Mouse (Mus musculus) brain, embryonic 14.5 days (tissue): ENCODE measurements around the gene Xkr7. TPM values are rescaled to one million over a fixed set of nuclear protein-coding genes. Genes with fewer than 3 reads are reported as not detected.

Experiments used
- DNase-seq: peaks from one replicate; pipeline ENCODE4 v3.0.0-alpha.2; 2011; ENCODE audit warnings: low read depth
- CTCF ChIP-seq: fragments of 200-500 bp; IDR thresholded peaks from 2 replicates; pipeline ENCODE4 v1.5.1; 2012; ENCODE audit warnings: inconsistent platforms, mild to moderate bottlenecking, moderate library complexity, borderline replicate concordance; ENCODE audit not compliant: insufficient read depth, insufficient read length; ENCODE audit errors: extremely low read depth
- POLR2A ChIP-seq: fragments of 200-500 bp; IDR thresholded peaks from 2 replicates; pipeline ENCODE4 v1.6.1; 2012; ENCODE audit warnings: mild to moderate bottlenecking, inconsistent platforms, borderline replicate concordance; ENCODE audit not compliant: poor library complexity, insufficient read depth, insufficient read length, severe bottlenecking; ENCODE audit errors: extremely low read depth
- polyA plus RNA-seq: library from polyadenylated mRNA; depleted of rRNA; stranded (reverse); fragments of >200 nt; gene quantifications from 2 replicates; pipeline ENCODE4 v1.2.3, GENCODE M21; 2012

Xkr7 gene
- polyA plus RNA-seq, 1 experiment, result 18.3 TPM

DNA sequence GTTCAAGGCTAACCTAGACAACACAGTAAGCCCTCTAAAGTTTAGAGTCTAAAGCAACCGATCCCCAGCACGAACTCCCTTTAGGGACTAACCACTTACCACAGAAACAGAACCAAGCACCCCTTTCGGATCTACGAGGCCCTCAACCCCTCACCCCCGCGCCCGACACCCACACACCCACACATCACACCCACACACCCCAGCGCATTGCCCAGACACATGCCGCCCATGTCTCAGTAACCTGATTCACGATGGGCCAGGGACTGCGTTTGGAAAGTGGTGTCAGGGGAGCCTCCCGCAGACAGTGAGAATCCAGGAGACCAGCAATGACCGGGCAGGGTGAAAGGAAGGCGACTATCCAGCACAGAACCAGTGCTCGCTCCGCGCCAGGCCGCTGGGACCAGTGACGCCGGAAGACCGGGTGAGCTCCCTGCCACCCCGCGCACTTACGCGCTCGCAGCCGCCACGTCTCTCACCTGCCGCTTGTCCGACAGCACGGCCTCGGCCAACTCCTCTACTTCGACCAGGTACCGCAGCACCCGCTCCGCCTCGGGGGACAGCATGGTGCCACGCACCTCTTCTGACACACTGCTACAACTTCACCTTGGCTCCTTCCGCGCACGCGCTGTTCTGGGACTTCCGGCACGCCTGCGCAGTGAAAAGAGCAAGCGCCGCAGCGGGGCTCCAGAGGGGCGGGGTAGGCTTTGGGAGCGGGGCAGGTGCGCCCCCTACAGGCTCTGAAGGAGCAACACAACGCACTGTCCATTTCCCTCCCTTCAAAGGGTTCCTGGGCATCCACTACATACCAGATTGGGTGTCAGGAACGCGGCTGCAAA lies 16.7 kb upstream of the Xkr7 start, which contains the start of gene Pdrg1:
Gene Pdrg1, minus strand, starts transcription at position 670 of the 836 bp plus-strand sequence.
- peak; percentile 98 for DNase-seq
- peak; percentile 92 for TF ChIP-seq CTCF
- peak; percentile 55; the same call in 1 of the 2 replicates for TF ChIP-seq POLR2A

GRCm38 (mm10) chr2:153015804-153016203 lies 15.8 kb upstream of the Xkr7 start:
- no peak for TF ChIP-seq POLR2A
- TF ChIP-seq CTCF, result no peak
- DNase-seq, result peak; percentile 71

DNA sequence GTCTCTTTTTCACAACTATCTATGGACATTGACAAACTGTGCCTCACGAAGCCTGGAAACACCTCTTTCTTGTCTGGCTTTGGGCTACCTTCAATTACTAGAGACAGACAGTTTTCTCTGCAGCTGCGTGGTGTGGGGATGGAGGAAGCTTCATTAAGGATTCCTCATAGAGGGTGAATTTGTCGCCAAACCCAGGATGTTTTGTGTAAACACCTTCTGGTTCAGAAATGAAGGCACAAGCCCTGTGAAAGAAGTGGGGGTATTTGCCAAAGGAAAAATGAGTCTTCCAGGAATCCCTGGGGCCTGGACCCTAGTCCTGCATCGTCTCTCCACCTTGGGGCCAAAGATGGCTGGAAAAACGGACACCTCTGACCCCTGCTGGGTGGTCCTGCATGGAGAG lies 14.9 kb upstream of the Xkr7 start:
- DNase-seq, result peak; percentile 69

GRCm38 (mm10) chr2:153019355-153019754 lies 12.3 kb upstream of the Xkr7 start:
- TF ChIP-seq CTCF (no peak), POLR2A (no peak)
- no peak for DNase-seq

More for the DNA sequence above, 14.9 kb upstream of the Xkr7 start:
- TF ChIP-seq POLR2A (no peak), CTCF (no peak)

DNA sequence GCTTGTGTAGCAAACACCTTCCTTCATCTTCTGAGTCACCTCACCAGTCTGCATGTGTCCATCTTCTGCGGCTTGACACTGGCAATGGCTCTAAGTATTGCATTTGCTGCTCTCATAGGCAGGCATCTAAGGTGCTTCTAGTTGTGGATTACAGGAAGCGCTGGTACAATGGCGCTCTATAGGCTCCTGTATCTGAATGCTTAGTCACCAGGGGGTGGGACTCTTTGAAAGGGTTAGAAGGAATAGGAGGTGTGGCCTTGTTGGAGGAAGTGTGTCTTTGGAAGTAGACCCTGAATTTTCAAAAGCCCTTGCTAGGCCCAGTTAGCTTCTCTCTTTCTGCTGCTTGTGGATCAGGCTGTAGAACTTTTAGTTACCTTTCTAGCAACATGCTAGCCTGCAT lies 10.5 kb upstream of the Xkr7 start:
- DNase-seq, result no peak
- no peak for TF ChIP-seq POLR2A
- TF ChIP-seq CTCF, result no peak

DNA sequence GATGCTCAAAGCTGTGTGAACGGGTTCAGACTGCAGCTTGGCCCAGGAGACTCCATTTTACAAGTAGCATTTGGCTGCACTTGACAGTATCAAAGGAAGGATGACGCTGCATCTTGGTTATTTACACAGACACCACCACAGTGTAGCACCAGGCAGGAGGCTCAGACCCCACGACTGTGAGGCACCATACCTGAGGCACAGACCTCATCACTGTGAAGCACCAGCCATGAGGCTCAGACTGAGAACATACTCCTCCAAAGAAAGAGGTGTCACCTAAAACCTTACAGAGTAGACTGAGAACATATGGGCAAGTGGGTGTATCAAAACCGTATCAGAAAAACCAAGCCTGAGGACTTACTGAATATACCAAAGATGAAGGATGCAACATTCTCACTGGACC lies 8.8 kb upstream of the Xkr7 start:
- no peak for TF ChIP-seq POLR2A
- no peak for TF ChIP-seq CTCF
- DNase-seq, result no peak

DNA sequence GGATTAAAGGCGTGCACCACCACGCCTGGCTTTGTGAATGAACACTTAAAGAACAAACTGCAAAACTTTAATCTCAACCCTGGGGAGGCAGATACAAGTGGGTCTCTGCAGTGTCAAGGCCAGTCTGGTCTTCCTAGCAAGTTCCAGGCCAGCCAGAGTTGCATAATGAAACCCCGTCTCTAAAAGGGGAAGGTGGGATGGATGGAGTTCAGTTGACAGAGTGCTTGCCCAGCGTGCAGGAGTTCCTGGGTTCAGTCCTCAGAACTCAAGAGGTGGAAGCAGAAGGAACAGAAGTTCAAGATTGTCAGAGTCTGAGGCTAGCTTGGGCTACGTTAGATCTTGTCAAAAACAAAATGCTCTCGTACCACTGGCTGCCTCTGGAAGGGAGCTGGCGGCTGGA lies 5.6 kb upstream of the Xkr7 start:
- TF ChIP-seq CTCF (no peak), POLR2A (no peak)
- no peak for DNase-seq

DNA sequence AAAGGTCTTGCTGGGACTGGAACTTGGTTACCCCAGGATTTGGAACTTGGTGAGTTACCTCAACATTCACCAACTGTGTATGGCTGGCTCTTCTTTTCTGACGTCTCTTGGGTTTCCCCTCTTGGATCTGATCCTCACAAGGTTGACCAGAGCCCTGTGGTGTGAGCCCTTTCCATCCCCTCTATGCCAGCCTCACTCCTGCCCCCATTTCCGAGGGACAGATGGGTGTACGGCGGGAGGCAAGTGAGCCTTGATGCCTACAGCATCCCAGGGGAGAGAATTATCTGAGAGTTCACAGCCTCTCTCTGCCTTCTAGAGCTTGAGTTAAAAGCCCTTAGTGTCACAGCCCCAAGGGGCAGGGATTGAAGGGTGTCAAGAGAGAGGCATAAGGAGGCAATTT lies 4.2 kb upstream of the Xkr7 start:
- no peak for TF ChIP-seq CTCF
- no peak for TF ChIP-seq POLR2A
- DNase-seq, result no peak

GRCm38 (mm10) chr2:153030422-153030821 lies 1.2 kb upstream of the Xkr7 start:
- peak; percentile 40 for DNase-seq
- no peak for TF ChIP-seq CTCF
- TF ChIP-seq POLR2A, result no peak

DNA sequence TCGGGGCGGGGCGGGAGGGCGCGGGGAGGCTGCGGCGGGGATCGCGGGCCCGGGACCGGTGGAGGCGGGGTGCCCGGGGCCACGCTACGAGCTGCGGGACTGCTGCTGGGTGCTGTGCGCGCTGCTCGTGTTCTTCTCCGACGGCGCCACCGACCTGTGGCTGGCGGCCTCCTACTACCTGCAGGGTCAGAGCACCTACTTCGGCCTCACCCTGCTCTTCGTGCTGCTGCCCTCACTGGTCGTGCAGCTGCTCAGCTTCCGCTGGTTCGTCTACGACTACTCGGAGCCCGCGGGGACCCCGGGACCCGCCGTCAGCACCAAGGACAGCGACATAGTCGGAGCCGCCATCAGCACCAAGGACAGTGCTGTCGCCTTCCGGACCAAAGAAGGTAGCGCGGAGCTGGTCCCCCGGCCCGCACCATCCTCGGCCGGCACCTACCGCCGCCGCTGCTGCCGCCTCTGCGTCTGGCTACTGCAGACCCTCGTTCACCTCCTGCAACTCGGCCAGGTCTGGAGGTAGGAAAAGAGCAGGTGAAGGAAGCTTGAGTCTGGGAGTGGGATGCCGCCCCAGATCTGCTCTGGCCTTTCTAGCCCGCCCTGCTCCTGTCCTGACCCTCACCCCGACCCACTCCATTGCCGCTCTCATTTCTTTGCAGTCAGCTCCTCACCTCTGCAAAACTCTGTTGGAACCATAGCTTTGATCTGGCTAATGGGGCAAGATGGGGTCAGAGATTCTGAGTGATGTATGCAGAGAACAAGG lies 611 bp downstream of the Xkr7 start:
- TF ChIP-seq CTCF, result 0 out of 2 replicates have a peak, but pooled peaks have one; percentile 11
- TF ChIP-seq POLR2A, result no peak
- peak; percentile 73 for DNase-seq

DNA sequence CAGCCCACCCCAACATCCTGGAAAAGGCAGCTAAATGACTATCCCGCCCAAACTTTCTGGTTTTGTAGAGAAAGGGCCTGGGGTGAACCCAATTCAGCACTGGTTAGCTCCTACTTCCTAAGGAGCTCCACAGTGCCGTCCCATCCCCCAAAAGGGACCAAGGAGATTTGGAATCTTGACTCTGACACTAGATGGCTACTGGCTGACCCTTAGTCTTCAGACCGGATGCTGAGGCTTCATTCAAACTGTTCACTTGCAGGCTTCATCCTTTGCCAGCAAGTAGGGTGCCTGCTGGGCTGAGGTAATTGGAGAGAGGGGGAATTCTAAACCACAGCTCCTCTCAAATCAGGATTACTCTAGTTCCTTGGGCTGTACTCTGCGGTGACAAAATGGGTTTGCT lies 1.3 kb downstream of the Xkr7 start:
- TF ChIP-seq POLR2A (no peak), CTCF (no peak)
- DNase-seq, result no peak
